Mouse (Mus musculus) intestine, postnatal 0 days (tissue): ENCODE measurements around the gene Mesp1. TPM values are rescaled to one million over a fixed set of nuclear protein-coding genes. Genes with fewer than 3 reads are reported as not detected.

Experiments
- ATAC-seq: fragments of 200-750 bp; cut with Nextera tagmentation; 2 replicates; pipeline ENCODE4 v1.8.0; 2017; ENCODE audit warnings: mild to moderate bottlenecking, moderate TSS enrichment, moderate library complexity
- H3K27ac ChIP-seq: fragments of 300-500 bp; sonication (generic); 2 replicates; pipeline ENCODE4 v1.5.1; 2014; ENCODE audit warnings: mild to moderate bottlenecking, low read depth, low read length, moderate library complexity
- H3K27me3 ChIP-seq: fragments of 300-500 bp; sonication (generic); replicated peaks from 2 replicates; pipeline ENCODE4 v1.6.1; 2014; ENCODE audit warnings: low read length, mixed read lengths; ENCODE audit not compliant: control insufficient read depth, insufficient read depth
- H3K36me3 ChIP-seq: fragments of 300-500 bp; sonication (generic); 2 replicates; pipeline ENCODE4 v1.6.1; 2014; ENCODE audit warnings: mild to moderate bottlenecking, moderate library complexity; ENCODE audit not compliant: control insufficient read depth, insufficient read depth
- H3K4me1 ChIP-seq: fragments of 300-500 bp; sonication (generic); replicated peaks from 2 replicates; pipeline ENCODE4 v1.6.1; 2014; ENCODE audit warnings: antibody characterized with exemption, low read length, mixed read lengths; ENCODE audit not compliant: control insufficient read depth, insufficient read depth
- H3K4me2 ChIP-seq: fragments of 300-500 bp; sonication (generic); replicated peaks from 2 replicates; pipeline ENCODE4 v1.6.1; 2014; ENCODE audit warnings: low read depth, mild to moderate bottlenecking, moderate library complexity
- H3K4me3 ChIP-seq: fragments of 300-500 bp; sonication (generic); 2 replicates; pipeline ENCODE4 v1.5.1; 2014; ENCODE audit warnings: low read depth, low read length
- H3K9ac ChIP-seq: fragments of 300-500 bp; sonication (generic); 2 replicates; pipeline ENCODE4 v1.6.1; 2014; ENCODE audit warnings: mild to moderate bottlenecking, low read depth, low read length
- H3K9me3 ChIP-seq: fragments of 300-500 bp; sonication (generic); 2 replicates; pipeline ENCODE4 v1.6.1; 2016; ENCODE audit warnings: mixed run types; ENCODE audit not compliant: control insufficient read depth
- CTCF ChIP-seq: sonication (generic); IDR thresholded peaks from 2 replicates; pipeline ENCODE4 v1.5.1; 2016; ENCODE audit warnings: low read depth, mild to moderate bottlenecking, control low read depth, antibody characterized with exemption, moderate library complexity
- WGBS: fragments of 180-500 bp; shearing (Covaris S2); extraction: QIAGEN DNeasy Blood & Tissue Kit; methylation state at CpG from one replicate; pipeline ENCODE4 v1.1.7; 2014; 5-methylcytosine and 5-hydroxymethylcytosine counted together
- polyA plus RNA-seq: library from polyadenylated mRNA; unstranded; fragments of >200 nt; fragmentation: Nextera tagmentation; extraction: Ambion mirVana; gene quantifications from 2 replicates; pipeline ENCODE4 v1.2.1, GENCODE M21; 2015

The Mesp1 gene
- polyA plus RNA-seq, 1 experiment from 2014 or later, result 0.21 TPM

- Histone ChIP-seq H3K27me3 (peaks cover 2% of the 10 kb centered on the region), H3K9me3 (no peaks in the 10 kb centered on the region), H3K4me2 (no peak overlapping the region), H3K9ac (no peak overlapping the region), H3K4me1 (0 out of 2 replicates have a peak, but pooled peaks cover 4% of the 10 kb centered on the region), H3K27ac (no peak overlapping the region), H3K36me3 (no peaks in the 10 kb centered on the region), H3K4me3 (no peak overlapping the region)
- peak; percentile 83 for TF ChIP-seq CTCF
- 24% methylated on average over 6 of the region's 6 CpGs for WGBS
- peak; percentile 31; the same call in 1 of the 2 replicates for ATAC-seq
Observed at GRCm38 (mm10) chr7:79786295-79786694, 7.3 kb downstream of the Mesp1 start.

- H3K27ac ChIP-seq, result no peak overlapping the region
- no peaks in the 10 kb centered on the region for H3K27me3 ChIP-seq
- H3K36me3 ChIP-seq, result no peaks in the 10 kb centered on the region
- no peaks in the 10 kb centered on the region for H3K9me3 ChIP-seq
- no peak for ATAC-seq
- no peaks in the 10 kb centered on the region for H3K4me1 ChIP-seq
- no peak for TF ChIP-seq CTCF
- H3K4me2 ChIP-seq, result no peak overlapping the region
- no peak overlapping the region for H3K9ac ChIP-seq
- 79% methylated on average over 2 of the region's 2 CpGs for WGBS
- no peak overlapping the region for H3K4me3 ChIP-seq
Observed at GRCm38 (mm10) chr7:79782516-79782855, 11.1 kb downstream of the Mesp1 start.

GRCm38 (mm10) chr7:79781826-79782515, 11.6 kb downstream of the Mesp1 start:
- Histone ChIP-seq H3K9ac (no peak overlapping the region), H3K4me2 (no peak overlapping the region), H3K27me3 (no peaks in the 10 kb centered on the region), H3K4me3 (no peak overlapping the region), H3K27ac (no peak overlapping the region), H3K9me3 (no peaks in the 10 kb centered on the region), H3K4me1 (no peaks in the 10 kb centered on the region), H3K36me3 (no peaks in the 10 kb centered on the region)
- ATAC-seq, result no peak
- no peak for TF ChIP-seq CTCF
- WGBS, result 84% methylated on average over 11 of the region's 11 CpGs

- Histone ChIP-seq H3K9me3 (no peaks in the 10 kb centered on the region), H3K27me3 (no peaks in the 10 kb centered on the region), H3K9ac (0 out of 2 replicates have a peak overlapping the region, but pooled peaks have one; percentile 40), H3K4me1 (no peaks in the 10 kb centered on the region), H3K4me3 (peak overlapping the region; percentile 35), H3K4me2 (peak overlapping the region; percentile 75), H3K27ac (peak overlapping the region; percentile 82), H3K36me3 (no peaks in the 10 kb centered on the region)
- 19% methylated on average over 16 of the region's 16 CpGs for WGBS
- peak; percentile 84 for ATAC-seq
- TF ChIP-seq CTCF, result peak; percentile 98
Observed at GRCm38 (mm10) chr7:79780647-79781626, 12.7 kb downstream of the Mesp1 start.

GRCm38 (mm10) chr7:79771561-79772512, 21.8 kb downstream of the Mesp1 start:
- WGBS, result 53% methylated on average over 15 of the region's 15 CpGs
- no peaks in the 10 kb centered on the region for H3K4me1 ChIP-seq
- no peak overlapping the region for H3K9ac ChIP-seq
- H3K4me2 ChIP-seq, result no peak overlapping the region
- H3K27ac ChIP-seq, result no peak overlapping the region
- H3K4me3 ChIP-seq, result no peak overlapping the region
- no peaks in the 10 kb centered on the region for H3K9me3 ChIP-seq
- no peaks in the 10 kb centered on the region for H3K27me3 ChIP-seq
- H3K36me3 ChIP-seq, result no peaks in the 10 kb centered on the region
- ATAC-seq, result 0 out of 2 replicates have a peak, but pooled peaks have one; percentile 19
- no peak for TF ChIP-seq CTCF
